Mouse (Mus musculus) erythroblast, embryonic 14.5 days (primary cell): ENCODE measurements around the gene Grrp1.

Source experiments
- GATA1 ChIP-seq: IDR thresholded peaks from 2 replicates; pipeline ENCODE4 v1.6.1; 2012; ENCODE audit warnings: low read length, inconsistent platforms, mixed read lengths
- TAL1 ChIP-seq: IDR thresholded peaks from 3 replicates; pipeline ENCODE4 v1.6.1; 2012; ENCODE audit warnings: low read length, inconsistent platforms, mixed read lengths

DNA sequence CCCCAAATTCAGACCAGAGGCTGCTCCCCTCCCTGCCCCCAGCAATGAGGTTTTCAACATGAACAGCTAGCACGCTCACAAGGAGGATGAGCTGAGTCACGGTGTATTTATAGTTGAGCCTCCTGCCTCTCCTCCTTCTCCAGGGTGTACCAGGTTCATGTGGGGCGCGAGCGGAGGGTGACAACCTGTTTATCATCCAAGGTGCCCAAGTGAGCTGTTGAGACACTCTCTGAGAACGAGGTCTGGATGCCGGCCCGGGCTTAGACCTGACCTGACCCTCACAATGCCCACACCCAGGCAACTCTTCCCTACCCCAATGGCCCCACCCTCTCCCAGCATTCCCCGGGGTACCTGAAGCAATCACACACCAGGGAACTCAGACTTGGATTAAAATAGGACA, 46.4 kb upstream of the Grrp1 start:
- TF ChIP-seq TAL1 (no peak), GATA1 (no peak)
